Mouse (Mus musculus): ENCODE measurements around the gene Myh2. TPM values are rescaled to one million over a fixed set of nuclear protein-coding genes. Genes with fewer than 3 reads are reported as not detected.
A peak's percentile ranks its signal among the peaks of the same experiment; 100 is the strongest.

Myh2 gene
- total RNA-seq, 4 experiments from 2014 or later: 0.29 to 0.47 (median 0.35) TPM

DNA sequence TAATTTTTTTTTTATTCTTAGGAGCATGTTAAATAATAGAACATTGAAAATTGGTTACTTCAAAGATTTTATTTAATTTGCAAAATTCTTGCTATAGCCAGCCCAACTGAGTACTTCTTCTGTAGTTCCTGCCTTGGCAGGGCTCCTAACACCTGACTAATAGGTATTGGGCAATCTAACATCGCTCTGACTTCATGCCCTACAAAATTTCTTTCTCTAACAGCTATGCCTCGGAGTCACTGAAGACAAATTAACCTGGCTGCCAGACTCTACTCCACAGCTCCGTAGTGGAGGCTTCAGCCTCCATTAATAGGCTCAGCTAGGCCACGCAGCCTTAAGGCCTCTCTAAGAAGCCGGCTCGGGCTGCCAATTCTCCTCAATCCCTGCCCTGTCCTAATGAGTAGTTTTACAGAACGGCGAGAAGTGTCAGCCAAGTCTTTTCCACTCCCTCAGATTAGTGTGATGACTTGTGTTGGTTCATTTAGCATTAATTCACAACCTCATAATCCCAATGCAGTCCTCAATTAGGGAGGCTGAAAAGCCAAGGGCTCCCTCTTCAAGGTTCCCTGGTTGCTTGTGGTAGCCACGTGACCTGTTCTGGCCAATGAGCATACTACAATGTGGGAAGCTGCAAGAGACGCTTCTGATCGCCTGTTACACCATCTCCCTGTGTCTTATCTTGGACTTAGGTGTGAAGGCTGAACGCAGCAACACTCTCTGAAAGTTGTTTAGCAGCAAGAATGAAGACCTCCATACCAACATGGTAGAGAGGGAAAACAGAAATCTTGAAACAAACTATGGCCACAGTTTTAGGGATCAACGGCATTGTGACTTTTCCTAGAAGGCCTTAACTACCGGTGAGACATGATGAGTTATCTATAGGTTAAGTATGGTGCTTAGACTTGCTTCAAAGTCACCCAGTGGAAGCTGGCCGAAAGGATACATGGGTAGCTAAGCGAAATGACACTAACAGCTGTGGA is 18.9 kb upstream of the Myh2 start:
- DNase-seq (ENCODE audit: low spot score): no peak

DNA sequence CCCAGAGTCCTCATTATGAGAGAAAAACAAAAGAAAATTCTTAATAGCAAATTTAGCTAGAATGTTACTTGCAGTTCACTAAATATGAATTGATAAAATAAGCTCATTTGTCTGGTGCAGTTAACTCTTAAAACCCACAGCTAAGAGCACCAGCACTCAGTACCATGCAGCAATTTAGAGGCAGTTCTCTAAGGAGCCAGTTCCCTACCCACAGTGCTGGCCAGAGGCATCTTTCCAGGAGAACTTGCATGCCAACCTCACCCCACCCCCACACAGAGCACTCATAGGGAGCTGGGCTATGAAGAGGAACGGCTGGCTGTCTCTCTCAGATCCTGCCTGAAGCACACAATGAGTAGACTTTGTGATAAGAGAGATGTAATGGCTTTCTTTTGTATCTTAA is 17.7 kb upstream of the Myh2 start:
- no peak for DNase-seq (ENCODE audit: low spot score)

DNA sequence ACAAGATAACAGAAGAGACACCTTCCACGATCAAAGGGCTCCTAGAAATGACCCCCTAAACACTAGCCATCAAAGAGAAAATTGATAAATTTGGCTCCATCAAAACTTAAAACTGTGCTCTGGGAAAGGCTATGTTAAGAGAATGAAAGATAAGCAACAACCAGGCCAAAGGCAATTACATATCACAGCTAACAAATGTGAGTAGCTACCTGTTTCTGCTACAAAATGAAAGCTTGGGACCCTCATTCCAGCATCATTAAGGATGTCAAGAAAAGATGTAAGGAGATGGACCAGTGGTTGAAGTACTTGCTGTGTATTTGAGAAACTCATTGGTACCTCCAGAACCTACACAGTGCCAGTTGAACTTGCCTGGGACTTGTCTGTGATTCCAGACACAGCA is 17.0 kb upstream of the Myh2 start:
- DNase-seq (ENCODE audit: low spot score): no peak

DNA sequence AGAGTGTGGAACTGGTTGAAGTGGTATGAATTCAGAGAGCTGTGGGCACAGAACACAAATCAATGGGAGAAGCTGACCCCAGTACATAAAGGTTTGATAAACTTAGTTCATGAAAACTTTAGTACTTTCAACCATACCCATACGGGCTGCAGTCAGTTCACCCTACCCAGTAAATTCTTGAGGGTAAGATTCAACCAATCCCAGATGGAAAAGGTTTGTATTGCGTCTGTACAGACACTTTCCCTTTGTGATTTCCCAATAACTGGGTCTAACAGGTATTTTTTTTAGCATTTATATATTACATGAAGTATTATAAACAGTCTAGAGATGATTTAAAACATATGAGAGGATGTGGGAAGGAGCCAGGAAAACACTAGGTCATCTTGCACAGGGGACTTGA is 15.2 kb upstream of the Myh2 start:
- no peak for DNase-seq (ENCODE audit: low spot score)

DNA sequence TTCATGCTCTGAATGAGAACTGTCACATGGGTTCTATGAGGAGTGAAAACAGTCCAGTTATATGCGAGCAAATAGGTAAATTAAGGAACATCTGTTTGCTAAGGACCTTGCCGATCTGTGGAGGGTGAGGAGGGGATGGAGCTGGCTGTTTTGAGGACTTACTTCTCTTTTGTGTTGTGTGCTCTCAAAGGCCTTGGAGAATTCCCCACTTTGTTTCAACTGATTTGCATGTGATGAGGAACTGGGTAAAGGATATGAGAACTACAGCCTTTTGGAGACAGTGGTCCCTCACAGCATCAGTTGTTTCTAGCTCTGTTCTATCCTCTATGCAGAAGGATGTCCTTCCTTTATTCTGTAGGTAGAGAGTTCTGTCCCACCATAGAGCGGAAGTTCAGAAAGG is 10.7 kb upstream of the Myh2 start:
- no peak for DNase-seq (ENCODE audit: low spot score)

DNA sequence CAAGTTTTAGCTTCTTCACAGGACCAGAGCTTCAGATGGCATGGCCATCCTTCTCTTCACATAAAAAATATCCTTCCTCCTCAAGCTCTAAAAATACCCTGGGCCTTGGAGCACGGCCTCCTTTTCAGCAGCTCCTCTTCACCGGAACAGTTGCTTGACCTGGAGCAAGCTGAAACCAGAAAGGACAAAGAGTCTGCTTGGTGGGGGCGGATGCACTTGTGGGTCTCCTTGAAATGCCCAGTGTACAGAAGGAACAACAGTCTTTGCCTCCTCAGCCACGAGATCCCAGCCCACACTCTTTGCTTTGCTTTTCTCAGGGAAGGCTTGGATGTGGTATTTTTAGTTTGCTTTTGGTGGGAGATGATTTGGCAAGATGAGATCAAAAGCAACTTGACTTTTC is 7.1 kb upstream of the Myh2 start:
- DNase-seq (ENCODE audit: low spot score): no peak

DNA sequence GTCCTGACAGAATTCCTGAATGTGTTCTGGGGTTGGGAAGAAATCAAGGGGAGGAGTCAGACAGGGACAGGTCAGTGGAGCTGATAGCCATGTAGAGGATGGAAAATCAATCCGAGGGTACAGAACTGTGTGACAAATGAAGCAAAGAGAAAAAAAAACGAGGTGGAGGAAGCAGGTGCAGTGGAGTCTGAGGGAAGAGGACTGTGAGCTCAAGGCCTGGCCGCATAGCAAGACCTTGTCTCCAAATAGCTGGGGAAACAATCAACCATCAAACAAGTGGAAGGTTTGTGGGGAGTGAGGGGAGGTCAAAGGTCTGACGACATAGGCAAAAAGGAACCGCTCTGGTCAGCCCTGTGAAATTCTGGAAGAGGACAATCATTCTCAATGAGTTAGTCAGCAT is 6.0 kb upstream of the Myh2 start:
- DNase-seq (ENCODE audit: low spot score): no peak

DNA sequence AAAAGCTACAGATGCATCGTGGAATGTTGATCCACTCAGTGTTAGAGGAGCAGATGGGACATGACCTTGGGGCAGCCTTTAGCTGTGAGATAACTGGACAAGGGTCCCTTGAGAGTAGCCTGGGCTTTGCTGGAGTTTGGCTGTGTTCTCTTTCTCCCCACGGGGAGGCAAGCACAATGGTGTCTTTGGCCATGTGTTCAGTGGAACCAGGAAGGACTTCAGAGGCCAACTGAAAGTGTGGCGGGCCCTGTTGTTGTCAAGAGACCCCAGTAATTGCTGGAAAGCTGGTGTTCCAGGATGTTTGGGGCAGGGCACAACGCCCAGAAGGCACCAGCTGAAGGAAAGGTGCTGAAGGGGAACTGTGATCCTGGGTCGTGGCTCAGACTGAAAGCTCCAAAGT is 1.5 kb upstream of the Myh2 start:
- DNase-seq (ENCODE audit: low spot score): peak; percentile 4

DNA sequence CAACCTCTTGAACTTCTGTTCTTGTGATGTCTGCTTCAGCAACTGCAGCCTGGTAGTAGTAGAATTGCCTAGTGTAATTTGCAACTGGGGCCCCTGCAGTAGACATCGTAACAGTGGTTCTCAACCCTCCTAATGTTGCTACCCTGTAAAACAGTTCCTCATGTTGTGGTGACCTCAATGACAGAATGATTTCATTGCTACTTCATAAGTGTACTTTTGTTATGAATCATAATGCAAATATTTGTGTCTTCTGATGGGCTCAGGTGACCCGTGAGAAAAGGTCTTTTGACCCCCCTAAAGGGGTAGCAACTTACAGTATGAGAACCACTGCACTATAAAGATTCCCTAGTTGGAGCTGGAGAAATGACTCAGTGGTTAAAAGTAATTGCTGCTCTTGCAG is 1.6 kb downstream of the Myh2 start:
- no peak for DNase-seq (ENCODE audit: low spot score)

DNA sequence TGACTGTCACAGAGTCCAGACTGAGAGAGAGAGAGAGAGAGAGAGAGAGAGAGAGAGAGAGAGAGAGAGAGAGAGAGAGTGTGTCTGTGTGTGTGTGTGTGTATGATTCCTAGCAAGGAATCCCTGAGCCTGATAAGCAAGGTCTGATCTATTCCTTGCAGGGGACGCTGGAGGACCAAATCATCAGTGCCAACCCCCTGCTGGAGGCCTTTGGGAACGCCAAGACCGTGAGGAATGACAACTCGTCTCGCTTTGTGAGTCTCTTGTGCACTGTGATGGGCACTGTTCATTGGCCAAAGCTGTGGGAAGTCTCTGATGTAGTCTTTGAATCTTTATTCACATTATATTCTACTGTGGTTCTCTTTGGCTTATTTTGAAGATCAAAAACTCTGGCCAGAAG is 5.5 kb downstream of the Myh2 start:
- no peak for DNase-seq (ENCODE audit: low spot score)

DNA sequence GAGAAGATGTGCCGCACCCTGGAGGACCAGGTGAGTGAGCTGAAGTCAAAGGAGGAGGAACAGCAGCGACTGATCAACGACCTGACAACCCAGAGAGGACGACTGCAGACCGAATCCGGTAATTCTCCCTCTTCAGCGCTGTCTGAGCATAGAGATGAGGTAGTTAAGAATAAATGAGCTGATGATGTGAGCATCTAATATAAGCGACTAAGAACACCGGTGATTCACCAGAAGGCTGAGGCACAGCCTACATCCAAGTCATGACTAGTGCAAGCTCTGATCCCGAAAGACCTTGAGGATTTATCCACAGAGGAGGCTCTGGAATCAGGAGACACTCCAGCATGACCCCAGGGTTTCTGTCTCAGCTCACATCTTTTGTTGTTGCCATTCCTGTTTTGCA is 19.5 kb downstream of the Myh2 start:
- DNase-seq (ENCODE audit: low spot score): no peak

DNA sequence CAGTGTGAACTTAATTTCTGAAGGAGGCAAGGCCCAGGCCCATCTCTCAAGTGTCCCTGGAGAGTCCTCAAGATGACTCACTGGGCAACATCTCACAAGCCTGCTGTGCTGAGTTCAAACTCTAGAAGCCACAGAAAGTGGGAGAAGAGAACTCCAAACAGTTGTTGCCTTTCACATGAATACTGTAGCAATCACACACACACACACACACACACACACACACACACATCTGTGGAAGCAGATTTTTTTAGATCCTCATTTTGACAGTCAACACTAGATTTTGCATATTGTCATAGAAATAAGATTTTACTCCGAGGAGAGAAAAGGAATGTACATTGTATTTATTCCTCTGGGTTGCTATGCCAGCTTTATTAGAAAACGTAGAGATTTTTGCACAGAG is 20.0 kb downstream of the Myh2 start:
- no peak for DNase-seq (ENCODE audit: low spot score)

DNA sequence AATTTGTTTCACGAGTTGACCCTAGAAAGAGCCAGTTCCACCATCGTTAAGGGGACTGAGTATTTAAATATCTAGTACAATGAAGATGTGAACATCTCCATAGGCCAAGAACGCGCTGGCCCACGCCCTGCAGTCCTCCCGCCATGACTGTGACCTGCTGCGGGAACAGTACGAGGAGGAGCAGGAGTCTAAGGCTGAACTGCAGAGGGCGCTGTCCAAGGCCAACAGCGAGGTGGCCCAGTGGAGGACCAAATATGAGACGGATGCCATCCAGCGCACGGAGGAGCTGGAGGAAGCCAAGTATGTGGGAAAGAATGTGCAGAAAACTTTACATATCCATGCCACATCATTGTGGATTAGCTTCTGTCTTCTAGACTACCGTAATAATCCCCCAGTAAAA is 20.7 kb downstream of the Myh2 start:
- no peak for DNase-seq (ENCODE audit: low spot score)

DNA sequence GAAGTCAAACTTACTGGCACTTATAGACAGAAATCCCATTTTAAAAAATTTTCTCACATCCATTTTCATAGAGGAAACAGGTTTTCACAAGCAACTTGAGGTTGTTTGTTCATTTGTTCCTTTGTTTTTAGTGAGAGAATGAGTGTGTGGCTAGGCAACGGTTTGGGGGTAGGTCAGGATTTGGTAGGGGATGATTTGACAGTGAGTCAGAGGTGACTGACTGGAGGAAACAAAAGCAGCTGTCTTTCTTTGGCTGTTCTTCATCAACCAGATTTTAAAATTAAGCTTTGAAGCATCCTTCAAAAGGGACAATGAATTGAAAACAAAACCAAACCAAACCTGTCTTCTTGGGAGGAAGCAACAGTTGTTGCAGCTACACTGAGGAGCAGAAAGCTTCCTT is 28.5 kb downstream of the Myh2 start:
- DNase-seq (ENCODE audit: low spot score): no peak

DNA sequence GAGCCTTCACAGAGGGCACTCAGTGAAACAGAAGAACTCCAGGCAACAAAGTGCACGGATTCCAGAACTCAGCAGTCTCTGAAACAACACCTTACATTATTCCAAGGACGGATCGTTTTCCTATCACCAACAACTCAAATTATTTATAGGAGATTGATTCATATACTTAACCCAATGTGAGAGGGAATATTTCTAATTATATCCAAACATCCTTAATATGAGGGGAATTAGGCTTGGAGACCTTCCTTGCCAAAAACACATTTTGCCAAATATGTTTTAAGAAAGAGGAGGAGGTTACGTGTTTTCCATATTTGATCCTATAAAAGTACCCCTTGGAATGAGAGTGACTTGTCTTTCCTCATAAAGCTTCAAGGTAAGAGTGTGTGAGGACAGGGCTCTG is 28.9 kb downstream of the Myh2 start, which contains the start of gene Myh1:
Gene Myh1 (plus strand): TSS at position 301 of the 400 bp plus-strand sequence.
- DNase-seq (ENCODE audit: low spot score): no peak

DNA sequence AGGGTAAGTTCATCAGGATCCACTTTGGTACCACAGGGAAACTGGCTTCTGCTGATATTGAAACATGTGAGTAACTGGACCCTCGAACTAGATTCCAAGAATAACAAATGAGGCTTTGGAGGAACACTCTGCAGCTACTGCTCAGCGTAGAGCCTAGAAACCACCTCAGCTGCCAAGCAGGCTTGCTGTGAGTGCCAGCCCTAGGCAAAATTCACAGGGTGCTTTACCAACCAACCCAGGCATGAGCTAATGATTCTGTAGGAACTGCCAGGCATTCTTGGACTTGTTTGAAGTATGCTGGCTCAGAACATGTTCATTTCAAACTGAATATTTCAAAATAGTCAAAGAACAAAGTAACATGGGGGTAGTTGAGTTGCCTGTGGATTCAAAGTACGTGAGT is 33.9 kb downstream of the Myh2 start:
- DNase-seq (ENCODE audit: low spot score): no peak

DNA sequence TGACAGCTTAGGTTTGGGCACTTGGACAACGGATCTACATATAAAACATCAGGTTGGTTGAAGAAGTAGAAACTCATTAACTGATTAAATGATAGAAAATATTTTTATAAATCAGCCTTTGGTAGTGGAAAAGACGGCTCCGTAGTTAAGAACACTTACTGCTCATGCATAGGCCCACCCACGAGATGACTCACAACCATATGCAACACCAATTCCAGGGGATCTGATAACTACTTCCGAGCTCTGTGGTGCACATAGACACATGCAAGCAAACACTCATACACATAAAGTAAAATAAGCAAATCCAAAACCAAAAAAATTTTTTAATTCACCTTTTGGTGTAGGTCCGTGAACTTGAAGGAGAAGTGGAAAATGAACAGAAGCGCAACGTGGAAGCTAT is 51.0 kb downstream of the Myh2 start:
- no peak for DNase-seq (ENCODE audit: low spot score)

DNA sequence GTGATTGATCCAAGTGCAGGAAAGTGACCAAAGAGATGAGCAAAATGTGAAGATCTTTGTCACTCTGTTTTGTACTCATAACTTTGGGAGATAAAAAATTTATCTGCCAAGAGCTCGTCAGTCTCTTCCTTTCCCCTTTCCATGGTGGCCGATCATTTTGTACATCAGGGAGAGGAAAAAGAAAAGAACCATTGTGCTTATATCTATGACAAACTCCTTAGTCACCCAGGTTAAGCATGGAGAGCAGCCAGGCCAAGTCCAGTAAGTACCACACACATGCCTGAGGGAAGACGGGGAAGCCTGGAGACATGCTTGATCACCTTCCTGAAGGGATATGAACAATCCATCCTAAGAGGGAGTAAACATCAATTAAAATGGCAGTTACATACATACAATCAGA is 53.6 kb downstream of the Myh2 start:
- DNase-seq (ENCODE audit: low spot score): no peak

DNA sequence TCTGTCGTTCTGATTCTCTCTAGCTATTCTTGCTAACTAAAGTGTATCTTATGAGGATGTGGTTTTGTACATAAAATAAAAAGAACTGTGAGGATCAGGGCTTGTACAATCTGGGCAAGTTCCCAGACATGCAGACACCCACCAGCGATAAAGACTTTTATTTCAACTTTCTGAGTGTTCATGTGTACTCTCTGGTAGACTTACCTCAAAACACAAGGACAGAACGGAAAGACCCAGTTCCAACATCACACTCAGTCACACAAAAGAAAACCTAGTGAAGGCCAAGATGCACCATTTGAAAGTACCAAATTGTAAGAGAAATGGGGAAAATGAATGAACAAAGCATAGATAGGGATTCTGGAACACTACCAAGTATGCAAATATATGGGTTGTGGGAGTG is 57.9 kb downstream of the Myh2 start:
- no peak for DNase-seq (ENCODE audit: low spot score)

DNA sequence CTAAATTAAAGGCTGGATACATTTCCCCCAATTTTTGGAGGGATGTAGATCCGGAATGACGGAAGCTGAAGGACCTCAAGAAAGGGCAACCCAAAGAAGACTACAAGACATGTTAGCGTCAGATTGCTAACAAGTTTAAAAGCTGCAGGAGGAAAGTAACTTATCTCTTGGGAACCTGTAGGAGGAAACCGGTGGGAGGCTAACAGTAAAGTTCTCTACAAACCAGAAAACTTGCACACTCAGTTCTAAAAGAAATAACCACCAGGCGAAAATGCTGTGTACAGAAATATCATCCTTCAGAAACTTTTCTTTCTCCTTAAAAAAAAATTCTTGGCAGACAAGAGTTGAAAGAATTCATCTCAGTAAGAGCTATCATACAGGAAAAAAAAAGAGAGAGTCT is 58.3 kb downstream of the Myh2 start:
- DNase-seq (ENCODE audit: low spot score): no peak

DNA sequence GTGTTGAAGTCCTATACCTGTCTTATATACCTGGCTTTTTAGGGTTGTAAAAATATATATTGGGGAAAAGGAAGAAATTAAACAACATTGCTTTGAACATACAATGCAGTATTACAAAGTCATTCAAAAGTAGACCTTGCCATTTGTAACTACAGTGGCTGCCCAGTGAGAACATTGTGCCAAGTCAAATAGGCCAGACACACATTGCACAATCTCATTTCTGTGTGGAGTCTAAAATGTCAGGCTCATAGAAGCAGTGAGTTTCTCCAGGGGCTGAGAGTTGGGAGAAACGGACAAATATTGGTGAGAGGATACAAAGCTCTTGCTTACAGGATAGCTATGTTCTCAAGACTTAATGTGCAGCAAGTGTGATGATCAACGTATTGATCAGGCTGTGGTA is 59.1 kb downstream of the Myh2 start:
- peak; percentile 23 for DNase-seq (ENCODE audit: low spot score)

DNA sequence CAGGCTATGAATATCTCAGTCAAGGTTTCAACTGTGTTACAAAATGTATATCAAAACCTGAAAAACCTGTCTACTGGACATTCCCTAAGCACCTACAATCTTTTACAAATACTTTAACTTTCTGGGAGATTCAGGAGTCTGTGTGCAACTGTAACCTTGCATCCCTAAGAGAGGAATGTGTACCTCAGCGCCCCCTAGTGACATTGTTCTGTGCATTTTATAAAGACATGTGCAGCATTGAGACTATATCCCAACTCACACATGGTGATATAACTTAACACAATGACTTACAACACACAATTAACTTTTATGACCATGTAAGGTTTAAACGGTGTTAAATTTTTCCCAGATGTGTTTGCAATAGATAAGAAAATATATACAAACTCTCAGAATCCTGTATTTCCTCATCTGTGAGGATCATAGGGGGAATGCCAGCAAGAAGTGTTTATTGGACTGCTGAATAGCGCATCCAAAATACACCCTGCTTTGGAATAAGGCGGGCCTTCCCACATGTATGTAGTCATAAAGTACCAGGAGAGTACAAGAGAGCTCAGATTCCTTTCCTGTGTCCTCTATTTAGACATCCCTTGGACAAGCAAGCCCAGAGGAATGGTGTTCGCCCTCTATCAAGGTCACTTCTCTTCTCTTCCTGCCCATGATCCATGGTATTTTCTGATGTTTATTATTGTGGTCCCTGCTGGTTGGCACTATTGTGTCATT is 65.0 kb downstream of the Myh2 start:
- DNase-seq (ENCODE audit: low spot score): peak; percentile 34

DNA sequence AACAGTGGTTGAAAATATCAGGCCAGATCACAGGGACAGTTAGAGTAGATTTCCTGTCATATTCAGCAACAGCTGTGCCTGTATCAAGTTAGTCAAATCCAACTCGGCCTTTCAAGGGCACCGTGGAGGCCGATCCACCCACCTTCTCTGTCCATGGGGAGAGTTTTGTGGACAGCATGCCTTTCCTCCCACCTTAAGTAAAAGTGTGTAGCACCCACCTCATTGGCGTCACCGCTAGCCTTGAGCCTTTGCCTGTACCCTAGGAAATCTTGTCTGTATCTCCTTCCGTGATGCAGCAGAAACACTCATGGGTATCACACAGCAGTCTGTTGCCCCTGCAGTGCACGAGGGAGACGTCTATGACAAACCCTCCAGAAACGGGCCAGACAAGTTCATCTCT is 66.0 kb downstream of the Myh2 start:
- DNase-seq (ENCODE audit: low spot score): no peak

Data from heart, adult 8-10 months (tissue).